Mouse (Mus musculus) embryonic facial prominence, embryonic 10.5 days (tissue): ENCODE results near the gene Arhgef18. TPM values are rescaled to one million over a fixed set of nuclear protein-coding genes. Genes with fewer than 3 reads are reported as not detected.

Source experiments
- DNase-seq: peaks from one replicate; pipeline ENCODE4 v3.0.0-alpha.2; 2017; ENCODE audit warnings: low spot score
- H3K27ac ChIP-seq: fragments of 300-500 bp; sonication (generic); replicated peaks from 2 replicates; pipeline ENCODE4 v1.5.1; 2016; ENCODE audit warnings: mild to moderate bottlenecking
- H3K27me3 ChIP-seq: fragments of 300-500 bp; sonication (generic); replicated peaks from 2 replicates; pipeline ENCODE4 v1.6.1; 2016; ENCODE audit warnings: low read depth, mild to moderate bottlenecking; ENCODE audit not compliant: poor library complexity, severe bottlenecking
- H3K36me3 ChIP-seq: fragments of 300-500 bp; sonication (generic); replicated peaks from 2 replicates; pipeline ENCODE4 v1.6.1; 2016; ENCODE audit warnings: mild to moderate bottlenecking, moderate library complexity
- H3K4me1 ChIP-seq: fragments of 300-500 bp; sonication (generic); 2 replicates; pipeline ENCODE4 v1.6.1; 2016
- H3K4me3 ChIP-seq: fragments of 300-500 bp; sonication (generic); 2 replicates; pipeline ENCODE4 v1.5.1; 2016; ENCODE audit warnings: mild to moderate bottlenecking, moderate library complexity
- H3K9me3 ChIP-seq: fragments of 300-500 bp; sonication (generic); 2 replicates; pipeline ENCODE4 v1.6.1; 2016; ENCODE audit warnings: mild to moderate bottlenecking
- WGBS: fragments of 180-500 bp; shearing (Covaris S2); methylation state at CpG from one replicate; pipeline ENCODE4 v1.1.7; 2016; 5-methylcytosine and 5-hydroxymethylcytosine counted together
- polyA plus RNA-seq: library from polyadenylated mRNA; unstranded; fragments of >200 nt; fragmentation: Nextera tagmentation; extraction: Ambion mirVana; gene quantifications from 2 replicates; pipeline ENCODE4 v1.2.1, GENCODE M21; 2016

The Arhgef18 gene
- polyA plus RNA-seq, 1 experiment from 2014 or later = 9.6 TPM

GRCm38 (mm10) chr8:3428426-3428825 lies 35.6 kb downstream of the Arhgef18 start:
- no peaks in the 10 kb centered on the region for H3K27me3 ChIP-seq
- H3K27ac ChIP-seq = no peak overlapping the region
- H3K4me1 ChIP-seq = no peaks in the 10 kb centered on the region
- no peaks in the 10 kb centered on the region for H3K9me3 ChIP-seq
- peaks cover 64% of the 10 kb centered on the region for H3K36me3 ChIP-seq
- no peak for DNase-seq
- H3K4me3 ChIP-seq = no peak overlapping the region
- 81% methylated on average over 2 of the region's 2 CpGs for WGBS

GRCm38 (mm10) chr8:3429966-3430365 lies 37.2 kb downstream of the Arhgef18 start:
- Histone ChIP-seq H3K9me3 (no peaks in the 10 kb centered on the region), H3K4me3 (no peak overlapping the region), H3K27ac (no peak overlapping the region), H3K27me3 (no peaks in the 10 kb centered on the region), H3K36me3 (peaks cover 79% of the 10 kb centered on the region), H3K4me1 (no peaks in the 10 kb centered on the region)
- WGBS = 74% methylated on average over 2 of the region's 2 CpGs
- no peak for DNase-seq

GRCm38 (mm10) chr8:3431113-3431512 lies 38.3 kb downstream of the Arhgef18 start:
- Histone ChIP-seq H3K9me3 (no peaks in the 10 kb centered on the region), H3K27me3 (no peaks in the 10 kb centered on the region), H3K27ac (no peak overlapping the region), H3K36me3 (peaks cover 90% of the 10 kb centered on the region), H3K4me1 (no peaks in the 10 kb centered on the region), H3K4me3 (no peak overlapping the region)
- no peak for DNase-seq
- WGBS = 85% methylated on average over 3 of the region's 3 CpGs

GRCm38 (mm10) chr8:3436492-3436891 lies 43.7 kb downstream of the Arhgef18 start:
- H3K4me1 ChIP-seq = no peaks in the 10 kb centered on the region
- H3K27ac ChIP-seq = no peak overlapping the region
- no peaks in the 10 kb centered on the region for H3K9me3 ChIP-seq
- H3K27me3 ChIP-seq = no peaks in the 10 kb centered on the region
- H3K4me3 ChIP-seq = no peak overlapping the region
- H3K36me3 ChIP-seq = peaks cover 100% of the 10 kb centered on the region
- WGBS = 80% methylated on average over 6 of the region's 6 CpGs
- DNase-seq = no peak

- 76% methylated on average over 12 of the region's 12 CpGs for WGBS
- peak; percentile 21 for DNase-seq
- H3K4me3 ChIP-seq = no peak overlapping the region
These were observed 46.7 kb downstream of the Arhgef18 start for GRCm38 (mm10) chr8:3439510-3439909.

GRCm38 (mm10) chr8:3449226-3449625 lies 56.4 kb downstream of the Arhgef18 start:
- H3K27ac ChIP-seq = no peak overlapping the region
- H3K4me3 ChIP-seq = no peak overlapping the region
- no peaks in the 10 kb centered on the region for H3K9me3 ChIP-seq
- no peak for DNase-seq
- no peaks in the 10 kb centered on the region for H3K27me3 ChIP-seq
- H3K36me3 ChIP-seq = peaks cover 89% of the 10 kb centered on the region
- H3K4me1 ChIP-seq = no peaks in the 10 kb centered on the region
- WGBS = 85% methylated on average over 2 of the region's 2 CpGs

More at GRCm38 (mm10) chr8:3439510-3439909, 46.7 kb downstream of the Arhgef18 start:
- no peak overlapping the region for H3K27ac ChIP-seq
- H3K36me3 ChIP-seq = peaks cover 92% of the 10 kb centered on the region
- no peaks in the 10 kb centered on the region for H3K9me3 ChIP-seq
- H3K27me3 ChIP-seq = no peaks in the 10 kb centered on the region
- H3K4me1 ChIP-seq = no peaks in the 10 kb centered on the region

- H3K27me3 ChIP-seq = no peaks in the 10 kb centered on the region
- H3K4me3 ChIP-seq = no peak overlapping the region
- 36% methylated on average over 5 of the region's 5 CpGs for WGBS
- H3K27ac ChIP-seq = no peak overlapping the region
- DNase-seq = peak; percentile 68
- peaks cover 92% of the 10 kb centered on the region for H3K36me3 ChIP-seq
- H3K9me3 ChIP-seq = no peaks in the 10 kb centered on the region
- no peaks in the 10 kb centered on the region for H3K4me1 ChIP-seq
These were observed 57.9 kb downstream of the Arhgef18 start for GRCm38 (mm10) chr8:3450670-3451069.

- Histone ChIP-seq H3K9me3 (no peaks in the 10 kb centered on the region), H3K4me3 (no peak overlapping the region)
- DNase-seq = no peak
These were observed 59.2 kb downstream of the Arhgef18 start for GRCm38 (mm10) chr8:3451992-3452391.

GRCm38 (mm10) chr8:3463248-3463647 lies 70.4 kb downstream of the Arhgef18 start:
- no peak overlapping the region for H3K4me3 ChIP-seq
- H3K9me3 ChIP-seq = no peaks in the 10 kb centered on the region
- no peaks in the 10 kb centered on the region for H3K27me3 ChIP-seq
- no peak overlapping the region for H3K27ac ChIP-seq
- peaks cover 9% of the 10 kb centered on the region; the same call in 1 of the 2 replicates for H3K36me3 ChIP-seq
- 89% methylated on average over 2 of the region's 2 CpGs for WGBS
- DNase-seq = no peak
- H3K4me1 ChIP-seq = peaks cover 9% of the 10 kb centered on the region

More at GRCm38 (mm10) chr8:3451992-3452391, 59.2 kb downstream of the Arhgef18 start:
- Histone ChIP-seq H3K27me3 (no peaks in the 10 kb centered on the region), H3K36me3 (peaks cover 96% of the 10 kb centered on the region), H3K27ac (no peak overlapping the region), H3K4me1 (no peaks in the 10 kb centered on the region)
- WGBS = 96% methylated on average over 25 of the region's 25 CpGs

- WGBS = 55% methylated on average over 5 of the region's 5 CpGs
- no peak overlapping the region for H3K27ac ChIP-seq
These were observed 71.5 kb downstream of the Arhgef18 start for GRCm38 (mm10) chr8:3464309-3464708.

GRCm38 (mm10) chr8:3467006-3467885 lies 74.4 kb downstream of the Arhgef18 start, which contains the start of gene Pex11g:
Gene Pex11g (minus strand): TSS chr8:3467680.
- 8% methylated on average over 32 of the region's 32 CpGs for WGBS
- DNase-seq = peak; percentile 98
- H3K9me3 ChIP-seq = no peaks in the 10 kb centered on the region
- peak within 1 kb of the TSS; percentile 94 for H3K27ac ChIP-seq
- peaks cover 9% of the 10 kb centered on the region for H3K4me1 ChIP-seq
- H3K4me3 ChIP-seq = peak within 1 kb of the TSS; percentile 58
- no peaks in the 10 kb centered on the region for H3K27me3 ChIP-seq
- no peaks in the 10 kb centered on the region for H3K36me3 ChIP-seq

More at GRCm38 (mm10) chr8:3464309-3464708, 71.5 kb downstream of the Arhgef18 start:
- no peaks in the 10 kb centered on the region for H3K27me3 ChIP-seq
- no peaks in the 10 kb centered on the region for H3K9me3 ChIP-seq
- H3K4me3 ChIP-seq = no peak overlapping the region
- H3K4me1 ChIP-seq = peaks cover 9% of the 10 kb centered on the region
- DNase-seq = peak; percentile 69
- no peaks in the 10 kb centered on the region for H3K36me3 ChIP-seq

- DNase-seq = peak; percentile 21
- Histone ChIP-seq H3K27ac (peak overlapping the region; percentile 94), H3K9me3 (no peaks in the 10 kb centered on the region), H3K36me3 (no peaks in the 10 kb centered on the region), H3K4me1 (peaks cover 9% of the 10 kb centered on the region), H3K4me3 (peak overlapping the region; percentile 58), H3K27me3 (no peaks in the 10 kb centered on the region)
- WGBS = 54% methylated on average over 9 of the region's 9 CpGs
These were observed 75.2 kb downstream of the Arhgef18 start for GRCm38 (mm10) chr8:3467886-3468545.
